Mouse (Mus musculus) lung, adult 18-20 months (tissue): ENCODE measurements around the gene Kank1.
"Not testable (repeated sequence)": the region's sequence is repeated elsewhere in the genome, so short reads cannot be mapped to it uniquely, and the experiment has no call there.

Source experiments
- DNase-seq, 2 experiments: peaks; one replicate each; pipeline ENCODE4 v3.0.0; 2022; ENCODE audit warnings: mixed read lengths in 2 of 2

The Kank1 gene

GRCm38 (mm10) chr19:25445842-25446241 lies 209.1 kb downstream of the Kank1 start:
- DNase-seq = no peak

GRCm38 (mm10) chr19:25446683-25447082 lies 209.9 kb downstream of the Kank1 start:
- DNase-seq = no peak

- no peak for DNase-seq
Measured at GRCm38 (mm10) chr19:25447373-25447772, 210.6 kb downstream of the Kank1 start.

GRCm38 (mm10) chr19:25450869-25451629 lies 214.3 kb downstream of the Kank1 start:
- DNase-seq = peak; percentile 12 to 32

GRCm38 (mm10) chr19:25453146-25453545 lies 216.4 kb downstream of the Kank1 start:
- DNase-seq = no peak

GRCm38 (mm10) chr19:25460760-25461159 lies 224.0 kb downstream of the Kank1 start:
- no peak for DNase-seq

GRCm38 (mm10) chr19:25461553-25462320 lies 225.0 kb downstream of the Kank1 start:
- no peak for DNase-seq

- DNase-seq = not testable (repeated sequence)
Measured at GRCm38 (mm10) chr19:25475806-25476205, 239.0 kb downstream of the Kank1 start.

- DNase-seq = no peak
Measured at GRCm38 (mm10) chr19:25479152-25479669, 242.4 kb downstream of the Kank1 start.

- DNase-seq = no peak
Measured at GRCm38 (mm10) chr19:25480820-25481219, 244.0 kb downstream of the Kank1 start.
